Mouse (Mus musculus) stomach, embryonic 14.5 days (tissue): ENCODE measurements at regions not wholly inside any gene's neighbourhood (a gene's known extent, or its start where the extent isn't known, plus 50 kb on each side); places are given as distances from the start of the nearest gene placed in this dataset.

Source experiments
- ATAC-seq: fragments of 200-750 bp; cut with Nextera tagmentation; 2 replicates; pipeline ENCODE4 v1.8.0; 2017; ENCODE audit warnings: low read depth, moderate TSS enrichment; ENCODE audit not compliant: insufficient number of reproducible peaks, insufficient read depth, low FRiP score
- H3K27ac ChIP-seq: fragments of 300-500 bp; sonication (generic); 2 replicates; pipeline ENCODE4 v1.5.1; 2014; ENCODE audit warnings: mild to moderate bottlenecking, low read length, moderate library complexity, mixed read lengths
- H3K27me3 ChIP-seq: fragments of 300-500 bp; sonication (generic); 2 replicates; pipeline ENCODE4 v1.6.1; 2014; ENCODE audit warnings: low read length, control low read depth, mixed read lengths; ENCODE audit not compliant: control insufficient read depth, insufficient read depth
- H3K36me3 ChIP-seq: fragments of 300-500 bp; sonication (generic); 2 replicates; pipeline ENCODE4 v1.6.1; 2014; ENCODE audit warnings: mild to moderate bottlenecking, control low read depth, low read length, moderate library complexity, mixed read lengths; ENCODE audit not compliant: control insufficient read depth, insufficient read depth
- H3K4me1 ChIP-seq: fragments of 300-500 bp; sonication (generic); 2 replicates; pipeline ENCODE4 v1.6.1; 2014; ENCODE audit warnings: low read length, control low read depth, mixed read lengths; ENCODE audit not compliant: control insufficient read depth, insufficient read depth
- H3K4me2 ChIP-seq: fragments of 300-500 bp; sonication (generic); replicated peaks from 2 replicates; pipeline ENCODE4 v1.6.1; 2014; ENCODE audit warnings: low read depth, low read length, control low read depth
- H3K4me3 ChIP-seq: fragments of 300-500 bp; sonication (generic); 2 replicates; pipeline ENCODE4 v1.5.1; 2014; ENCODE audit warnings: low read depth, low read length, control low read depth
- H3K9ac ChIP-seq: fragments of 300-500 bp; sonication (generic); replicated peaks from 2 replicates; pipeline ENCODE4 v1.6.1; 2014; ENCODE audit warnings: low read depth, mild to moderate bottlenecking, control low read depth, low read length, moderate library complexity, mixed read lengths
- H3K9me3 ChIP-seq: fragments of 300-500 bp; sonication (generic); 2 replicates; pipeline ENCODE4 v1.6.1; 2016; ENCODE audit warnings: low read depth, low read length, control low read depth; ENCODE audit not compliant: control insufficient read depth
- WGBS: fragments of 180-500 bp; shearing (Covaris S2); extraction: QIAGEN DNeasy Blood & Tissue Kit; methylation state at CpG from one replicate; pipeline ENCODE4 v1.1.7; 2014; 5-methylcytosine and 5-hydroxymethylcytosine counted together

- Histone ChIP-seq H3K36me3 (no peaks in the 10 kb centered on the region), H3K27me3 (no peaks in the 10 kb centered on the region), H3K4me3 (no peak overlapping the region), H3K4me2 (no peak overlapping the region), H3K27ac (no peak overlapping the region), H3K4me1 (no peaks in the 10 kb centered on the region), H3K9ac (no peak overlapping the region), H3K9me3 (no peaks in the 10 kb centered on the region)
- 59% methylated on average over 6 of the region's 6 CpGs for whole genome bisulfite sequencing
- no peak for ATAC-seq
Measured at GRCm38 (mm10) chr5:126335553-126336520, 804.3 kb downstream of the Tmem132b start.

GRCm38 (mm10) chr5:126337884-126338283, 806.3 kb downstream of the Tmem132b start:
- Histone ChIP-seq H3K27me3 (no peaks in the 10 kb centered on the region), H3K9me3 (no peaks in the 10 kb centered on the region), H3K4me2 (no peak overlapping the region), H3K4me1 (no peaks in the 10 kb centered on the region), H3K9ac (no peak overlapping the region), H3K36me3 (no peaks in the 10 kb centered on the region), H3K4me3 (no peak overlapping the region), H3K27ac (no peak overlapping the region)
- 79% methylated on average over 1 of the region's 1 CpGs for WGBS
- ATAC-seq, result no peak

- Histone ChIP-seq H3K27ac (no peak overlapping the region), H3K4me3 (no peak overlapping the region), H3K9ac (no peak overlapping the region), H3K9me3 (no peaks in the 10 kb centered on the region), H3K4me2 (no peak overlapping the region), H3K27me3 (no peaks in the 10 kb centered on the region), H3K36me3 (no peaks in the 10 kb centered on the region), H3K4me1 (no peaks in the 10 kb centered on the region)
- no peak for ATAC-seq
- WGBS, result 83% methylated on average over 9 of the region's 9 CpGs
Measured at GRCm38 (mm10) chr5:126343570-126343969, 812.0 kb downstream of the Tmem132b start.

GRCm38 (mm10) chr5:126350936-126351335, 819.4 kb downstream of the Tmem132b start:
- Histone ChIP-seq H3K27me3 (no peaks in the 10 kb centered on the region), H3K9me3 (no peaks in the 10 kb centered on the region), H3K9ac (no peak overlapping the region), H3K4me1 (no peaks in the 10 kb centered on the region), H3K4me3 (no peak overlapping the region), H3K27ac (no peak overlapping the region), H3K4me2 (no peak overlapping the region), H3K36me3 (no peaks in the 10 kb centered on the region)
- WGBS, result 98% methylated on average over 2 of the region's 2 CpGs
- ATAC-seq, result no peak

GRCm38 (mm10) chr5:126369436-126369835, 837.9 kb downstream of the Tmem132b start:
- 81% methylated on average over 2 of the region's 2 CpGs for WGBS

GRCm38 (mm10) chr5:126392306-126392705, 849.3 kb upstream of the Tmem132c start:
- Histone ChIP-seq H3K36me3 (no peaks in the 10 kb centered on the region), H3K4me3 (no peak overlapping the region), H3K27ac (no peak overlapping the region), H3K27me3 (no peaks in the 10 kb centered on the region), H3K4me1 (no peaks in the 10 kb centered on the region), H3K9ac (no peak overlapping the region), H3K9me3 (no peaks in the 10 kb centered on the region), H3K4me2 (no peak overlapping the region)
- ATAC-seq, result no peak
- 33% methylated on average over 1 of the region's 1 CpGs for WGBS

More at GRCm38 (mm10) chr5:126369436-126369835, 837.9 kb downstream of the Tmem132b start:
- H3K9ac ChIP-seq, result no peak overlapping the region
- no peaks in the 10 kb centered on the region for H3K36me3 ChIP-seq
- no peak overlapping the region for H3K4me2 ChIP-seq
- H3K4me1 ChIP-seq, result no peaks in the 10 kb centered on the region
- H3K4me3 ChIP-seq, result no peak overlapping the region
- no peak for ATAC-seq
- no peaks in the 10 kb centered on the region for H3K9me3 ChIP-seq
- no peak overlapping the region for H3K27ac ChIP-seq
- H3K27me3 ChIP-seq, result no peaks in the 10 kb centered on the region

GRCm38 (mm10) chr5:126395331-126395730, 846.3 kb upstream of the Tmem132c start:
- H3K27ac ChIP-seq, result no peak overlapping the region
- no peaks in the 10 kb centered on the region for H3K4me1 ChIP-seq
- no peak overlapping the region for H3K4me3 ChIP-seq
- H3K9me3 ChIP-seq, result no peaks in the 10 kb centered on the region
- ATAC-seq, result no peak
- H3K36me3 ChIP-seq, result no peaks in the 10 kb centered on the region
- H3K4me2 ChIP-seq, result no peak overlapping the region
- no peaks in the 10 kb centered on the region for H3K27me3 ChIP-seq
- no peak overlapping the region for H3K9ac ChIP-seq
- WGBS, result 35% methylated on average over 8 of the region's 8 CpGs

GRCm38 (mm10) chr5:126431748-126432147, 809.9 kb upstream of the Tmem132c start:
- Histone ChIP-seq H3K4me3 (no peak overlapping the region), H3K4me2 (no peak overlapping the region), H3K27ac (no peak overlapping the region), H3K9me3 (no peaks in the 10 kb centered on the region), H3K27me3 (no peaks in the 10 kb centered on the region), H3K9ac (no peak overlapping the region), H3K4me1 (no peaks in the 10 kb centered on the region), H3K36me3 (no peaks in the 10 kb centered on the region)
- no peak for ATAC-seq
- WGBS, result 83% methylated on average over 1 of the region's 1 CpGs
